Mouse (Mus musculus) lung, adult 2 months (tissue): ENCODE measurements at regions not wholly inside any gene's neighbourhood (a gene's known extent, or its start where the extent isn't known, plus 50 kb on each side); places are given as distances from the start of the nearest gene placed in this dataset.

Experiments used
- DNase-seq: peaks from one replicate; pipeline ENCODE4 v3.0.0; 2022
- H3K4me1 ChIP-seq: fragments of 200-500 bp; 2 replicates; pipeline ENCODE4 v1.6.1; 2011; ENCODE audit warnings: low read length; ENCODE audit not compliant: control insufficient read depth, insufficient read depth
- H3K4me3 ChIP-seq: fragments of 200-500 bp; replicated peaks from 2 replicates; pipeline ENCODE3; 2011; ENCODE audit warnings: low read depth, mild to moderate bottlenecking, control low read depth, low read length; ENCODE audit errors: extremely low read depth
- CTCF ChIP-seq: fragments of 200-500 bp; IDR thresholded peaks from 2 replicates; pipeline ENCODE4 v1.5.1; 2011; ENCODE audit warnings: mild to moderate bottlenecking, low read length, control low read depth; ENCODE audit not compliant: insufficient read depth
- POLR2A ChIP-seq: fragments of 200-500 bp; IDR thresholded peaks from 2 replicates; pipeline ENCODE4 v1.6.1; 2011; ENCODE audit warnings: low read depth, mild to moderate bottlenecking, control low read depth, low read length, borderline replicate concordance; ENCODE audit errors: extremely low read depth
- WGBS: fragments of 180-500 bp; shearing (Covaris S2); methylation state at CpG from one replicate; pipeline ENCODE4 v1.1.7; 2018; 5-methylcytosine and 5-hydroxymethylcytosine counted together

- TF ChIP-seq CTCF (no peak), POLR2A (no peak)
- DNase-seq, result no peak
- Histone ChIP-seq H3K4me1 (0 out of 2 replicates have a peak, but pooled peaks cover 2% of the 10 kb centered on the region), H3K4me3 (no peak overlapping the region)
- WGBS, result 63% methylated on average over 1 of the region's 1 CpGs
Measured at GRCm38 (mm10) chr8:126153955-126154354, 144.4 kb upstream of the Slc35f3 start.

GRCm38 (mm10) chr8:126157452-126158185 is 140.7 kb upstream of the Slc35f3 start:
- H3K4me1 ChIP-seq, result 0 out of 2 replicates have a peak, but pooled peaks cover 2% of the 10 kb centered on the region
- no peak for TF ChIP-seq POLR2A
- TF ChIP-seq CTCF, result peak; percentile 20; the same call in 1 of the 2 replicates
- no peak for DNase-seq
- no peak overlapping the region for H3K4me3 ChIP-seq
- WGBS, result 62% methylated on average over 8 of the region's 8 CpGs

- no peaks in the 10 kb centered on the region for H3K4me1 ChIP-seq
- WGBS, result 97% methylated on average over 4 of the region's 4 CpGs
- no peak overlapping the region for H3K4me3 ChIP-seq
- DNase-seq, result no peak
- TF ChIP-seq CTCF, result no peak
- TF ChIP-seq POLR2A, result no peak
Measured at GRCm38 (mm10) chr8:126159485-126159884, 138.9 kb upstream of the Slc35f3 start.

- WGBS, result 56% methylated on average over 9 of the region's 9 CpGs
- no peak for DNase-seq
- Histone ChIP-seq H3K4me3 (no peak overlapping the region), H3K4me1 (no peaks in the 10 kb centered on the region)
- no peak for TF ChIP-seq POLR2A
- no peak for TF ChIP-seq CTCF
Measured at GRCm38 (mm10) chr8:126160356-126160975, 137.9 kb upstream of the Slc35f3 start.

GRCm38 (mm10) chr8:126162748-126163371 is 135.5 kb upstream of the Slc35f3 start:
- no peak for DNase-seq
- TF ChIP-seq CTCF (no peak), POLR2A (no peak)
- H3K4me1 ChIP-seq, result no peaks in the 10 kb centered on the region
- WGBS, result 34% methylated on average over 11 of the region's 11 CpGs
- H3K4me3 ChIP-seq, result no peak overlapping the region

- WGBS, result 53% methylated on average over 5 of the region's 5 CpGs
- TF ChIP-seq CTCF (no peak), POLR2A (no peak)
- H3K4me1 ChIP-seq, result no peaks in the 10 kb centered on the region
- no peak for DNase-seq
- no peak overlapping the region for H3K4me3 ChIP-seq
Measured at GRCm38 (mm10) chr8:126163954-126164353, 134.4 kb upstream of the Slc35f3 start.

- DNase-seq, result no peak
- H3K4me3 ChIP-seq, result no peak overlapping the region
- TF ChIP-seq CTCF (no peak), POLR2A (no peak)
- WGBS, result 60% methylated on average over 8 of the region's 8 CpGs
- H3K4me1 ChIP-seq, result no peaks in the 10 kb centered on the region
Measured at GRCm38 (mm10) chr8:126165486-126166095, 132.8 kb upstream of the Slc35f3 start.

- 65% methylated on average over 7 of the region's 7 CpGs for WGBS
- Histone ChIP-seq H3K4me3 (no peak overlapping the region), H3K4me1 (no peaks in the 10 kb centered on the region)
- no peak for DNase-seq
- TF ChIP-seq CTCF (no peak), POLR2A (no peak)
Measured at GRCm38 (mm10) chr8:126166394-126166793, 132.0 kb upstream of the Slc35f3 start.

GRCm38 (mm10) chr8:126174451-126174850 is 123.9 kb upstream of the Slc35f3 start:
- no peak overlapping the region for H3K4me3 ChIP-seq
- WGBS, result 71% methylated on average over 7 of the region's 7 CpGs
- no peaks in the 10 kb centered on the region; the same call in 1 of the 2 replicates for H3K4me1 ChIP-seq
- TF ChIP-seq CTCF (no peak), POLR2A (no peak)
- no peak for DNase-seq
